Mouse (Mus musculus): ENCODE results near the gene Stac. TPM values are rescaled to one million over a fixed set of nuclear protein-coding genes. Genes with fewer than 3 reads are reported as not detected.

The Stac gene
- not detected for polyA plus RNA-seq (2017; shearing (Covaris generic))

GRCm38 (mm10) chr9:111689680-111690483, at the start of gene Stac:
Gene Stac, minus strand, starts transcription at chr9:111690348.

